Mouse (Mus musculus): ENCODE data around the gene Cxcl14.

The Cxcl14 gene

GRCm38 (mm10) chr13:56251176-56251923, 45.0 kb downstream of the Cxcl14 start:
- DNase-seq: no peak

GRCm38 (mm10) chr13:56250551-56251161, 45.7 kb downstream of the Cxcl14 start:
- DNase-seq: no peak

GRCm38 (mm10) chr13:56249593-56250341, 46.6 kb downstream of the Cxcl14 start:
- DNase-seq: no peak

GRCm38 (mm10) chr13:56243104-56243503, 53.2 kb downstream of the Cxcl14 start:
- no peak for DNase-seq

GRCm38 (mm10) chr13:56240012-56240770, 56.2 kb downstream of the Cxcl14 start:
- DNase-seq: no peak
